Mouse (Mus musculus) hindbrain, postnatal 0 days (tissue): Measurements from ENCODE around the gene Pls1. TPM values are rescaled to one million over a fixed set of nuclear protein-coding genes. Genes with fewer than 3 reads are reported as not detected.

Experiments used
- ATAC-seq: fragments of 200-750 bp; cut with Nextera tagmentation; 2 replicates; pipeline ENCODE4 v1.8.0; 2017; ENCODE audit warnings: mild to moderate bottlenecking, moderate TSS enrichment, moderate library complexity
- DNase-seq: peaks from one replicate; pipeline ENCODE4 v3.0.0-alpha.2; 2015; ENCODE audit warnings: low spot score
- H3K27ac ChIP-seq: fragments of 300-500 bp; sonication (generic); 2 replicates; pipeline ENCODE4 v1.5.1; 2014; ENCODE audit warnings: mild to moderate bottlenecking
- H3K27me3 ChIP-seq: fragments of 300-500 bp; sonication (generic); 2 replicates; pipeline ENCODE4 v1.6.1; 2014; ENCODE audit warnings: low read length, mixed read lengths; ENCODE audit not compliant: insufficient read depth
- H3K36me3 ChIP-seq: fragments of 300-500 bp; sonication (generic); 2 replicates; pipeline ENCODE4 v1.6.1; 2014; ENCODE audit warnings: low read length, mixed read lengths; ENCODE audit not compliant: insufficient read depth
- H3K4me1 ChIP-seq: fragments of 300-500 bp; sonication (generic); 2 replicates; pipeline ENCODE4 v1.6.1; 2014; ENCODE audit warnings: antibody characterized with exemption, low read length, mixed read lengths; ENCODE audit not compliant: insufficient read depth
- H3K4me2 ChIP-seq: fragments of 300-500 bp; sonication (generic); 2 replicates; pipeline ENCODE4 v1.6.1; 2014; ENCODE audit warnings: low read depth, mild to moderate bottlenecking, low read length, moderate library complexity, mixed read lengths
- H3K4me3 ChIP-seq: fragments of 300-500 bp; sonication (generic); 2 replicates; pipeline ENCODE4 v1.5.1; 2014; ENCODE audit warnings: low read length
- H3K9ac ChIP-seq: fragments of 300-500 bp; sonication (generic); replicated peaks from 2 replicates; pipeline ENCODE4 v1.6.1; 2014; ENCODE audit warnings: mild to moderate bottlenecking, low read length, moderate library complexity, mixed read lengths
- H3K9me3 ChIP-seq: fragments of 300-500 bp; sonication (generic); 2 replicates; pipeline ENCODE4 v1.6.1; 2016; ENCODE audit warnings: low read length, mixed read lengths
- CTCF ChIP-seq: IDR thresholded peaks from 2 replicates; pipeline ENCODE4 v1.5.1; 2016; ENCODE audit warnings: antibody characterized with exemption, control low read depth, low read depth
- WGBS: fragments of 180-500 bp; shearing (Covaris S2); extraction: QIAGEN DNeasy Blood & Tissue Kit; methylation state at CpG from one replicate; pipeline ENCODE4 v1.1.7; 2014; 5-methylcytosine and 5-hydroxymethylcytosine counted together
- polyA plus RNA-seq: library from polyadenylated mRNA; unstranded; fragments of >200 nt; fragmentation: Nextera tagmentation; extraction: Ambion mirVana; gene quantifications from 2 replicates; pipeline ENCODE4 v1.2.1, GENCODE M21; 2015
- total RNA-seq: library from RNA; depleted of rRNA; stranded (reverse); fragments of >200 nt; gene quantifications from 2 replicates; pipeline ENCODE4 v1.2.3, GENCODE M21; 2014; rRNA removed

Pls1 gene
- 0.78 and 2.2 TPM in 2 replicates for total RNA-seq
- 3.0 TPM in 2 replicates for polyA plus RNA-seq

- H3K4me3 ChIP-seq = peak within 1 kb of the TSS; percentile 72
- H3K9ac ChIP-seq = peak within 1 kb of the TSS; percentile 39
- H3K9me3 ChIP-seq = no peaks in the 10 kb centered on the region
- ATAC-seq (peak; percentile 94), DNase-seq (peak; percentile 88)
- 2% methylated on average over 46 of the region's 46 CpGs for WGBS
- H3K4me1 ChIP-seq = no peaks in the 10 kb centered on the region
- H3K27ac ChIP-seq = no peak within 1 kb of the TSS
- peaks cover 7% of the 10 kb centered on the region; the same call in 1 of the 2 replicates for H3K27me3 ChIP-seq
- no peaks in the 10 kb centered on the region for H3K36me3 ChIP-seq
- TF ChIP-seq CTCF = no peak
- peak within 1 kb of the TSS; percentile 94 for H3K4me2 ChIP-seq
Measured at GRCm38 (mm10) chr9:95844825-95845460, at the start of gene Pls1. TSS of gene Pls1 (minus strand) at chr9:95845311.

DNA sequence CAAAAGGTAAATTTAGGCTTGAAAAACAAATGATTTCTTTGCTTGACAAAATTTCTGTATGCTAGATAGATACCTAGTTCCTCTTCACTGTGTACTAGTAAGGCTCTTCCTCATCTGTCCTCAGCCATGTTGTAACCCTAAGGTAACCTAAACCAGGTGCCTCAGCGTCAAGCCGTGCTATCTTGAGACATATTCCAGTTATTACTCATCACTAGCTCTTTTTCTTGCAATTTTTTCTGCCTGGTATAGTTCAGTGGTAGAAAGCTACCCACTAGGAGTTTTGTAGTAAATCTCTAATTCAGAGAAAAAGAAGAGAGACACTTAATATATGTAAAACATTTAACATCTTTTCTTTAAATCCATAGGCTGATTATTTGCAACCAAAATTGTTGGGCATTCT is 37.6 kb upstream of the Pls1 start:
- H3K9me3 ChIP-seq = no peaks in the 10 kb centered on the region
- H3K9ac ChIP-seq = no peak overlapping the region
- H3K36me3 ChIP-seq = peaks cover 21% of the 10 kb centered on the region
- ATAC-seq = no peak
- WGBS = 87% methylated on average over 2 of the region's 2 CpGs
- no peak overlapping the region for H3K4me2 ChIP-seq
- no peak overlapping the region for H3K4me3 ChIP-seq
- no peaks in the 10 kb centered on the region for H3K27me3 ChIP-seq
- DNase-seq = no peak
- no peak overlapping the region for H3K27ac ChIP-seq
- no peak for TF ChIP-seq CTCF
- H3K4me1 ChIP-seq = no peaks in the 10 kb centered on the region

DNA sequence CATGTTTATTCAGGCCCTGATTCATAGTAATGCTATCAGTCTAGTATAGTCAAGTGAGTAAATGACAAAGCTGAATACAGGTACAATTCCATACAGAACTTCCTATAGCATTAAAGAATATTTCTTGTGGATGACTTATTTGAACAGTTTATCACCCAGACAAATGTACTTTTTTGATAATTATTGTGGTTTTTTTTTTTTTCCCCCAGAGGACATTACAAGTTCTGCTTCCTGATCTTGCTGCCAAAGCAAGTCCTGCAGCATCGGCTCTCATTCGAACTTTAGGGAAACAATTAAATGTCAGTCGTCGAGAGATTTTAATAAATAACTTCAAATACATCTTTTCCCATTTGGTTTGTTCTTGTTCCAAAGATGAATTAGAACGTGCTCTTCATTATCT is 33.1 kb upstream of the Pls1 start:
- Histone ChIP-seq H3K9me3 (no peaks in the 10 kb centered on the region), H3K27me3 (no peaks in the 10 kb centered on the region), H3K27ac (no peak overlapping the region), H3K4me1 (no peaks in the 10 kb centered on the region), H3K4me3 (no peak overlapping the region), H3K9ac (no peak overlapping the region), H3K4me2 (no peak overlapping the region), H3K36me3 (peaks cover 18% of the 10 kb centered on the region)
- 95% methylated on average over 5 of the region's 5 CpGs for WGBS
- no peak for ATAC-seq
- no peak for DNase-seq
- no peak for TF ChIP-seq CTCF

DNA sequence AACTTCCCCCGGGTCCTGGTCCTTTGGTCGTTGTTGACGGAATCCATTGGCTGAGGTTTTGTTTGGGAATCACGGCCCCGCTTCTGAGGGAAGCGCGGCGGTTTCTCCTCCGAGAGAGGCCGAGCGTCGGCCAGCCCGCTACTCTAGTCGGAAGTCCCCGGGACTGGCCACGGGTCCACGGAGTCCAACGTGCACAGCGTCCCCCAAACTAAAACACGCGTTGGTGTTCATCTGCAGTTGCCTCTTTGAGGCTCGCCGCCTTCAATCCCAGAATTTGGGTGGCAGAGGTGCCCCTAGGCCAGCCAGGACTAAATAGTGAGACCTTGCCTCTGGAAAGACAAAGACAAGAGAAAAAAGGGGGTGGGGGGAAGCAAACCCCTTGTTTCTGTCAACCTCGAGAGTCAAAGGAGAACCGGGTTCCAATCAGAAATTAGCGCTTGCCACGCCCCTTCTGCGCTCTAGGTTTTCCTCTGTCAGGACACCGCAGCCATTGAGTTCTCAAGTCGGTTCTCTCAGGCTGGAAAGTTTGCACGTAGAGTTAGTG is 13.0 kb upstream of the Pls1 start:
- no peaks in the 10 kb centered on the region for H3K27me3 ChIP-seq
- peak overlapping the region; percentile 80 for H3K9ac ChIP-seq
- ATAC-seq = peak; percentile 55
- peak; percentile 69 for DNase-seq
- H3K9me3 ChIP-seq = no peaks in the 10 kb centered on the region
- WGBS = 0% methylated on average over 31 of the region's 31 CpGs
- peak overlapping the region; percentile 77; the same call in 1 of the 2 replicates for H3K27ac ChIP-seq
- H3K4me3 ChIP-seq = peak overlapping the region; percentile 85
- no peaks in the 10 kb centered on the region for H3K36me3 ChIP-seq
- H3K4me1 ChIP-seq = 0 out of 2 replicates have a peak, but pooled peaks cover 3% of the 10 kb centered on the region
- peak overlapping the region; percentile 98 for H3K4me2 ChIP-seq
- TF ChIP-seq CTCF = no peak

DNA sequence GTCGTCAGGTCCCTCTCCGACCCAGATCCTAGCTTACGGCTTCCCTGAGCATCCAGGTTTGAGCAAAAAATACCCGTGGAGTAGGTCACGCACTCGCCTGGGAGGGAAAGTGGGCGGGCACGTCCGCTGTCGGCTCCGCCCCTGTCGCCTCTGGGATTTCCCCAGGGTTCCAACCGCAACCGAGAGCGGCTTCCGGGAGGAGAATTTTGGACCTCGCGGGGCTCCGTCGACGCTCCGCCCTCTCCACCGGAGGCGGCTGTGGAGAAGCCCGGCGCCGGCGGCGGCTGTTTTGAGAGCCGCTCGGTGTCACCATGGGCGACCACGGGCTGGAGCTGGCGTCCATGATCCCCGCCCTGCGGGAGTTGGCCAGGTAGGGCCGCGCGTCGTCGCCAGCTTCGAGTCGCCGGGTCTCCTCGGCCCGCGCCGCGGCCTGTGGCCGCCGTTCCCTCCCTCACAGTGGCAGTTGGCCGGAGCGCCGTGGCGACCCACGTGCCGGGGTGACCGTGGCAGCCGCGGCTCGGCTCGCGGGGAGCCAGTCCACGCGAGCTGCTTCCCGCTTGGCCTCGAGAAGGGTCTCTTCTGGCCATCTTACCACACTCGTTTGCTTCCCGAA is 12.4 kb upstream of the Pls1 start, which contains the start of gene Atr:
Atr (plus strand) TSS at position 184 of the 613 bp plus-strand sequence.
- DNase-seq (peak; percentile 96), ATAC-seq (peak; percentile 93)
- Histone ChIP-seq H3K4me3 (peak within 1 kb of the TSS; percentile 85), H3K4me2 (peak within 1 kb of the TSS; percentile 98), H3K27me3 (no peaks in the 10 kb centered on the region), H3K9me3 (no peaks in the 10 kb centered on the region), H3K27ac (peak within 1 kb of the TSS; percentile 77), H3K9ac (peak within 1 kb of the TSS; percentile 80), H3K36me3 (no peaks in the 10 kb centered on the region), H3K4me1 (0 out of 2 replicates have a peak, but pooled peaks cover 3% of the 10 kb centered on the region)
- no peak for TF ChIP-seq CTCF
- 2% methylated on average over 65 of the region's 69 CpGs for WGBS

- no peaks in the 10 kb centered on the region for H3K27me3 ChIP-seq
- no peak overlapping the region for H3K9ac ChIP-seq
- DNase-seq = no peak
- 0 out of 2 replicates have a peak, but pooled peaks cover under 1% of the 10 kb centered on the region for H3K4me1 ChIP-seq
- ATAC-seq = no peak
- no peaks in the 10 kb centered on the region for H3K36me3 ChIP-seq
- H3K27ac ChIP-seq = no peak overlapping the region
- no peaks in the 10 kb centered on the region for H3K9me3 ChIP-seq
- WGBS = 81% methylated on average over 4 of the region's 4 CpGs
- no peak for TF ChIP-seq CTCF
- H3K4me2 ChIP-seq = no peak overlapping the region
- no peak overlapping the region for H3K4me3 ChIP-seq
Measured at GRCm38 (mm10) chr9:95856004-95856403, 10.9 kb upstream of the Pls1 start.
